Mouse (Mus musculus) olfactory bulb, adult 2 months (tissue): ENCODE measurements around the gene Pts.

ENCODE experiments used
- CTCF ChIP-seq: fragments of 200-500 bp; IDR thresholded peaks from 2 replicates; pipeline ENCODE4 v1.5.1; 2012; ENCODE audit warnings: low read depth, mild to moderate bottlenecking, low read length, moderate library complexity; ENCODE audit not compliant: insufficient read depth
- POLR2A ChIP-seq: fragments of 200-500 bp; IDR thresholded peaks from 2 replicates; pipeline ENCODE4 v1.6.1; 2012; ENCODE audit warnings: mild to moderate bottlenecking, low read depth, low read length, moderate library complexity; ENCODE audit not compliant: insufficient read depth

GRCm38 (mm10) chr9:50565173-50565572 is 36.6 kb upstream of the Pts start:
- TF ChIP-seq CTCF = no peak
- TF ChIP-seq POLR2A = no peak
